Mouse (Mus musculus): ENCODE data around the gene Bmt2.

- TF ChIP-seq POLR2A (IDR thresholded peaks at IDR 0.05; ENCODE audit: low read depth, low read length) (no peak), CTCF (IDR thresholded peaks at IDR 0.05; ENCODE audit: extremely low read depth, insufficient read depth, insufficient read length, insufficient replicate concordance) (no peak)
These were observed 19.8 kb downstream of the Bmt2 start for GRCm38 (mm10) chr6:13658016-13658415.

Data from spleen, adult 2 months (tissue).